Mouse (Mus musculus) MEL-GATA-1-ER (cell line): ENCODE measurements around the gene Dnajb4.

Experiments used
- DNase-seq: peaks from one replicate; pipeline ENCODE4 v3.0.0-alpha.2; 2012; ENCODE audit warnings: low read depth; ENCODE audit errors: extremely low read depth

The Dnajb4 gene

GRCm38 (mm10) chr3:152171862-152172261 lies 38.2 kb downstream of the Dnajb4 start:
- DNase-seq, result no peak

GRCm38 (mm10) chr3:152171236-152171635 lies 38.9 kb downstream of the Dnajb4 start:
- DNase-seq, result no peak

GRCm38 (mm10) chr3:152170407-152170806 lies 39.7 kb downstream of the Dnajb4 start:
- DNase-seq, result no peak

- DNase-seq, result no peak
These were observed 42.1 kb downstream of the Dnajb4 start for GRCm38 (mm10) chr3:152168007-152168406.

- no peak for DNase-seq
These were observed 43.2 kb downstream of the Dnajb4 start for GRCm38 (mm10) chr3:152166699-152167451.

GRCm38 (mm10) chr3:152166099-152166423 lies 44.0 kb downstream of the Dnajb4 start, which contains the start of gene Gipc2:
Gipc2 (minus strand) TSS chr3:152166230.
- no peak for DNase-seq

GRCm38 (mm10) chr3:152165351-152166098 lies 44.6 kb downstream of the Dnajb4 start:
- DNase-seq, result no peak

- no peak for DNase-seq
These were observed 45.1 kb downstream of the Dnajb4 start for GRCm38 (mm10) chr3:152165014-152165350.

GRCm38 (mm10) chr3:152163320-152163719 lies 46.8 kb downstream of the Dnajb4 start:
- DNase-seq, result no peak

- no peak for DNase-seq
These were observed 49.5 kb downstream of the Dnajb4 start for GRCm38 (mm10) chr3:152160607-152161006.

- DNase-seq, result no peak
These were observed 50.8 kb downstream of the Dnajb4 start for GRCm38 (mm10) chr3:152159321-152159720.

- no peak for DNase-seq
These were observed 51.5 kb downstream of the Dnajb4 start for GRCm38 (mm10) chr3:152158344-152159291.

GRCm38 (mm10) chr3:152156816-152157496 lies 53.1 kb downstream of the Dnajb4 start:
- DNase-seq, result no peak

GRCm38 (mm10) chr3:152155296-152155948 lies 54.7 kb downstream of the Dnajb4 start:
- no peak for DNase-seq

GRCm38 (mm10) chr3:152154095-152154494 lies 56.0 kb downstream of the Dnajb4 start:
- no peak for DNase-seq

GRCm38 (mm10) chr3:152153152-152153551 lies 57.0 kb downstream of the Dnajb4 start:
- no peak for DNase-seq

GRCm38 (mm10) chr3:152152483-152152804 lies 57.7 kb downstream of the Dnajb4 start:
- DNase-seq, result peak; percentile 77

GRCm38 (mm10) chr3:152151725-152152482 lies 58.2 kb downstream of the Dnajb4 start:
- peak; percentile 39 for DNase-seq

GRCm38 (mm10) chr3:152149863-152150262 lies 60.2 kb downstream of the Dnajb4 start:
- DNase-seq, result no peak

GRCm38 (mm10) chr3:152149449-152149848 lies 60.7 kb downstream of the Dnajb4 start:
- DNase-seq, result no peak
